Mouse (Mus musculus) liver, embryonic 12.5 days (tissue): ENCODE results near the gene Cdc123. TPM values are rescaled to one million over a fixed set of nuclear protein-coding genes. Genes with fewer than 3 reads are reported as not detected.
A peak's percentile ranks its signal among the peaks of the same experiment; 100 is the strongest.
"Not testable (repeated sequence)": the region's sequence is repeated elsewhere in the genome, so short reads cannot be mapped to it uniquely, and the experiment has no call there.

Experiments
- ATAC-seq: fragments of 200-750 bp; cut with Nextera tagmentation; 2 replicates; pipeline ENCODE4 v1.8.0; 2017; ENCODE audit warnings: moderate number of reproducible peaks, mild to moderate bottlenecking, moderate library complexity
- H3K27ac ChIP-seq: fragments of 300-500 bp; sonication (generic); 2 replicates; pipeline ENCODE4 v1.5.1; 2016; ENCODE audit warnings: mild to moderate bottlenecking
- H3K27me3 ChIP-seq: fragments of 300-500 bp; sonication (generic); replicated peaks from 2 replicates; pipeline ENCODE4 v1.6.1; 2016; ENCODE audit warnings: mild to moderate bottlenecking, moderate library complexity
- H3K36me3 ChIP-seq: fragments of 300-500 bp; sonication (generic); 2 replicates; pipeline ENCODE4 v1.6.1; 2016; ENCODE audit warnings: mild to moderate bottlenecking, moderate library complexity
- H3K4me1 ChIP-seq: fragments of 300-500 bp; sonication (generic); 2 replicates; pipeline ENCODE4 v1.6.1; 2016
- H3K4me2 ChIP-seq: fragments of 300-500 bp; sonication (generic); 2 replicates; pipeline ENCODE4 v1.6.1; 2016; ENCODE audit warnings: mild to moderate bottlenecking, moderate library complexity
- H3K4me3 ChIP-seq: fragments of 300-500 bp; sonication (generic); 2 replicates; pipeline ENCODE4 v1.5.1; 2016; ENCODE audit warnings: mild to moderate bottlenecking, moderate library complexity
- H3K9ac ChIP-seq: fragments of 300-500 bp; sonication (generic); 2 replicates; pipeline ENCODE4 v1.6.1; 2016; ENCODE audit warnings: mild to moderate bottlenecking, moderate library complexity
- H3K9me3 ChIP-seq: fragments of 300-500 bp; sonication (generic); replicated peaks from 2 replicates; pipeline ENCODE4 v1.6.1; 2016; ENCODE audit warnings: mild to moderate bottlenecking, moderate library complexity
- WGBS: fragments of 180-500 bp; shearing (Covaris S2); methylation state at CpG from one replicate; pipeline ENCODE4 v1.1.7; 2016; ENCODE audit not compliant: insufficient replicate concordance; 5-methylcytosine and 5-hydroxymethylcytosine counted together
- polyA plus RNA-seq: library from polyadenylated mRNA; unstranded; fragments of >200 nt; fragmentation: Nextera tagmentation; extraction: Ambion mirVana; gene quantifications from 2 replicates; pipeline ENCODE4 v1.2.1, GENCODE M21; 2016

Cdc123 gene
- polyA plus RNA-seq, 1 experiment from 2014 or later = 195 TPM

DNA sequence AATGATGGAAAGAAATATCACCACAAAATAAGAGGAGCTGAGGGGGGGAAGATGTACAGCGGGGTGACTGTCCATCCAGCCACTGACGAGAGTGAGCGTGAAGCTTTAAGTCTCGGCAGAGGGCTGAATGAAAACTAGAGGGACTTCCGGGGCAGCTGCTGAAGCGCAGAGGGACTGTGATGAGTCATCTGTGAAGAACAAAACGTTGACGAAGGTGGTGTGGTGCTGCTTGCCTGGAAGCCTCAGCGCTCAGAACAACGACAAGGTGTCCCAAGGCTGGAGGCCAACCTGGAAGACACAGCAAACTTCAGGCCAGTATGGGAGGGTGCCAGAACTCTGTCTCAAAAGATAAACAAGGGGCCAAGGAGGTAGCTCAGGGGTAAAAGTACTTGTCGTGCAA lies 4.1 kb downstream of the Cdc123 start:
- H3K27me3 ChIP-seq = no peaks in the 10 kb centered on the region
- H3K9ac ChIP-seq = no peak overlapping the region
- 90% methylated on average over 11 of the region's 11 CpGs for WGBS
- H3K4me2 ChIP-seq = no peak overlapping the region
- H3K9me3 ChIP-seq = 0 out of 2 replicates have a peak, but pooled peaks cover 8% of the 10 kb centered on the region
- no peak overlapping the region for H3K27ac ChIP-seq
- peaks cover 11% of the 10 kb centered on the region for H3K4me1 ChIP-seq
- ATAC-seq = no peak
- no peak overlapping the region for H3K4me3 ChIP-seq
- H3K36me3 ChIP-seq = peaks cover 63% of the 10 kb centered on the region

DNA sequence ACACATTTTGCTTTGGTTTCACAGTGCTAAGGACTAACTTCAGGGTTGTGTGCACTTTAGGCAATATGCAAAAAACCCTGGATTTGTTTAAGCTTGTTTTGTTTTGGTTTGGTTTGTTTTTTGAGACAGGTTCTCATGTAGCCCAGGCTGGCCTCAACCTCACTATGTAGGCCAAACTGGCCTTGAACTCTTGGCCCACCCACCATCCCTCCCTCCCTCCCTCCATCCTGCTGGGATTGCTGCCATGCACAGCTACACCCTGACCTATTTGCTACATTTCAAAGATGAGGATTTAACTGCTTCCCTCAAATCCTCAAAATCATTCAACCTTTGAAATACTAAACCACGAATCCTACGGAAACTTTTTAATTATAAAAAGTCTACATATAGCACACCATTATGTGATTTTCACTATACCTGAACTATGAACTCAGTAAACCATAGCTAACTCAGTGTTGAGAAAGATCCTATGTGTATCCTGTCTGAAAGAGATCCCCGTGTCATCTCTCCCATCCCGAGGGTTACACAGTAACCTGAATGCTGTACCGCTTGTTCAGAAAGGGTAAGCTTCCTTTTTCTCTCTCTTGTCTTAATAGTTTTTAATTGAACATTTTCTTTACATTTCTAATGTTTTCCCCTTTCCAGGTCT lies 19.6 kb downstream of the Cdc123 start:
- Histone ChIP-seq H3K9me3 (no peaks in the 10 kb centered on the region), H3K27ac (no peak overlapping the region), H3K4me2 (no peak overlapping the region), H3K4me1 (peaks cover 8% of the 10 kb centered on the region), H3K27me3 (no peaks in the 10 kb centered on the region), H3K9ac (no peak overlapping the region), H3K36me3 (peaks cover 74% of the 10 kb centered on the region), H3K4me3 (no peak overlapping the region)
- 0 out of 2 replicates have a peak, but pooled peaks have one; percentile 57 for ATAC-seq
- WGBS = 85% methylated on average over 5 of the region's 5 CpGs

DNA sequence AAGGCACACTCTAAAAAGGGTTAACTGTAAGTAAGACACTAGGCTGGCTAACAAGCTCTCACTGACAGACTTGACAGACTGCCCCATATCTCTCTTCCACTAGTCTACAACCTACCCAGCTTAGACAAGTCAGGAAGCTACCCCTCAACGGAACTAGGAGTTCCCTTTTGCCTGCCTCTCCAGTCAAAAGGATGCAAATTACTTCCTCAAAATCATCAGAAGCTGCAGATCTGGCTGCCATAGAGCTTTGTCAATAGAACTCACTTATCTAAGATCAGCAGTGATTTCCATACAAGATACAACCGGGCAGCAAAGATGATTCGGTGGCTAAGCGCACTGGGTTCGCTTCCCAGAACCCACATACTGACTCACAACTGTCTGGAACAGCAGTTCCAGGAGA lies 20.3 kb downstream of the Cdc123 start:
- Histone ChIP-seq H3K27ac (no peak overlapping the region), H3K4me1 (peaks cover 8% of the 10 kb centered on the region), H3K4me2 (no peak overlapping the region), H3K4me3 (no peak overlapping the region), H3K9me3 (no peaks in the 10 kb centered on the region), H3K9ac (no peak overlapping the region), H3K27me3 (no peaks in the 10 kb centered on the region), H3K36me3 (peaks cover 76% of the 10 kb centered on the region)
- 35% methylated on average over 5 of the region's 5 CpGs for WGBS
- ATAC-seq = no peak

GRCm38 (mm10) chr2:5824213-5824612 lies 20.8 kb downstream of the Cdc123 start:
- Histone ChIP-seq H3K27me3 (no peaks in the 10 kb centered on the region), H3K4me2 (no peak overlapping the region), H3K4me3 (no peak overlapping the region), H3K9ac (no peak overlapping the region), H3K9me3 (no peaks in the 10 kb centered on the region), H3K4me1 (peaks cover 8% of the 10 kb centered on the region), H3K36me3 (peaks cover 76% of the 10 kb centered on the region), H3K27ac (no peak overlapping the region)
- no peak for ATAC-seq
- WGBS = 24% methylated on average over 1 of the region's 1 CpGs

- Histone ChIP-seq H3K36me3 (peaks cover 82% of the 10 kb centered on the region), H3K4me3 (no peak overlapping the region), H3K27ac (no peak overlapping the region), H3K27me3 (no peaks in the 10 kb centered on the region), H3K9me3 (no peaks in the 10 kb centered on the region), H3K9ac (no peak overlapping the region), H3K4me2 (no peak overlapping the region), H3K4me1 (peaks cover 8% of the 10 kb centered on the region)
- WGBS = 88% methylated on average over 6 of the region's 6 CpGs
- ATAC-seq = no peak
These were observed 22.5 kb downstream of the Cdc123 start for GRCm38 (mm10) chr2:5822449-5822848.

DNA sequence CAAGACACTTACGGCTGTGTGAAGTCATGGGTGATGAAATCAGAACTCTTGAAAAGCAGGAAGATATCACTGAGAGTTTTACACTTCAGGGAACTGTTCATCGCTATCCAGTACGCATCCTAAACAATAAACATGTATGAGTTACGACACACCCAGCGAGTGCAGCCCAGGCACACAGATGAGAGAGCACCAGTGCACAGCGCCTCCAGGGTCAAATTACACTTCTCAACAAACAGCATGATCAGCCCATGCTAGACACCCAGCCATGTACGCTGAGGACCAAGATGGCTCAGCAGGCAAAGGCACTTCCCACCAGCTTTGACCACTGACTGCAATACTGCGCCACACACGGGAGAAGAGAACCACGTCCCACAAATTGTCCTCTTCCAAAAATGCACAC lies 23.7 kb downstream of the Cdc123 start:
- H3K4me1 ChIP-seq = peaks cover 8% of the 10 kb centered on the region
- H3K4me2 ChIP-seq = no peak overlapping the region
- no peak for ATAC-seq
- H3K36me3 ChIP-seq = peaks cover 82% of the 10 kb centered on the region
- no peak overlapping the region for H3K9ac ChIP-seq
- no peaks in the 10 kb centered on the region for H3K9me3 ChIP-seq
- no peaks in the 10 kb centered on the region for H3K27me3 ChIP-seq
- no peak overlapping the region for H3K27ac ChIP-seq
- WGBS = 87% methylated on average over 10 of the region's 10 CpGs
- no peak overlapping the region for H3K4me3 ChIP-seq

- peaks cover 70% of the 10 kb centered on the region for H3K36me3 ChIP-seq
- no peak for ATAC-seq
- H3K27me3 ChIP-seq = no peaks in the 10 kb centered on the region
These were observed 33.7 kb downstream of the Cdc123 start for GRCm38 (mm10) chr2:5811235-5811782.

DNA sequence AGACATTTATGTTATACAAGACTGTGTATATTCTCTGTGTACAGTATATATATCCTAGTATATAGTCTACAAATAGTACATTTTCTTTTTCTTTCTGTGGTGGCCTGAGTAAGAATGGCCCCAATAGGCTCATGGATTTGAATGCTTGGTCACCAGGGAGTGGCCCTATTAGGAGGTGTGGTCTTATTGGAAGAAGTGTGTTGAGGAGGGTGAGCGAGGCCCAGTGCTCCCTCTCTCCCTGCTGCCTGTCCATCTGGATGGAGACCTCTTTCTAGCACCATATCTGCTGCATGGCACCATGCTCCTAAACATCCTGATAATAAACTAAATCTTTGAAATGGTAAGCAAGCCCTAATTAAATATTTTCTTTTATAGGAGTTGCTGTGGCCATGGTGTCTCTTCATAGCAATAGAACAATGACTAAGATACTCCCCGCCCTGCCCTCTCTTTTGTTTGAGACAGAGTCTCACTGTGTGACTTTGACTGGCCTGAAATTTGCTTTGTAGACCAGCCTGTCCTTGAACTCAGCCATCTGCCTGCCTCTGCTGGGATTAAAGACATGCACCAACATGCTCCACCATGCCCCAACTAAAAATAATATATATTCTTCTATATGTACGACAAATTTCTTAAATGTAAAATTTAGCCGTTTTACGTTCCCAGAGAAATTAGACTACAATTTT lies 34.8 kb downstream of the Cdc123 start:
- no peak overlapping the region for H3K4me3 ChIP-seq
- H3K9me3 ChIP-seq = no peaks in the 10 kb centered on the region
- 82% methylated on average over 5 of the region's 5 CpGs for WGBS
- no peak overlapping the region for H3K4me2 ChIP-seq
- H3K4me1 ChIP-seq = no peaks in the 10 kb centered on the region
- peaks cover 73% of the 10 kb centered on the region for H3K36me3 ChIP-seq
- ATAC-seq = no peak
- no peaks in the 10 kb centered on the region for H3K27me3 ChIP-seq
- no peak overlapping the region for H3K27ac ChIP-seq
- no peak overlapping the region for H3K9ac ChIP-seq

More at GRCm38 (mm10) chr2:5811235-5811782, 33.7 kb downstream of the Cdc123 start:
- H3K4me3 ChIP-seq = no peak overlapping the region
- WGBS = 77% methylated on average over 5 of the region's 5 CpGs
- H3K4me2 ChIP-seq = no peak overlapping the region
- no peak overlapping the region for H3K27ac ChIP-seq
- no peaks in the 10 kb centered on the region for H3K4me1 ChIP-seq
- H3K9ac ChIP-seq = no peak overlapping the region
- no peaks in the 10 kb centered on the region for H3K9me3 ChIP-seq

GRCm38 (mm10) chr2:5806201-5806600 lies 38.8 kb downstream of the Cdc123 start:
- not testable (repeated sequence) for H3K9ac ChIP-seq, ATAC-seq, H3K27me3 ChIP-seq, H3K4me3 ChIP-seq, H3K9me3 ChIP-seq, H3K4me2 ChIP-seq, H3K27ac ChIP-seq
- 77% methylated on average over 3 of the region's 3 CpGs for WGBS
- H3K4me1 ChIP-seq = peaks cover 17% of the 10 kb centered on the region
- H3K36me3 ChIP-seq = peaks cover 78% of the 10 kb centered on the region

DNA sequence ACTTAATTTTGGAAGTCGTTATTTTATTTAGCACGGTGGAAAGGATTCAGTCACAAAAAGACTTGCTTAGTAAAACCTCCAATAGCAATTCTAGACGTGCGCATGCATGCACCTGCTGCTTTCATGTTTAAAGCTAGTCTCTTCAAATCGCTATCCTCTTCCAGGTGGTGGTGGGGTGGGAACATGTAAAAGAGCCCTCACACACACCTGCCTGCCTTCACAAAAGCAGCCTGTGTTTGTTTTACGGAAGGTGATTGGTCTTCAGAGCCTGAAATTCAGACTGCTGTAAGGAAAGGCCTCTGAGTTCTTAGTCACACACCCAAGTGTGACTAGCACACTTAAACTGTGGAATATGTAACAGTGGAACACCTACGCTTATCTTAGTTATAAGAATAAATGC lies 39.7 kb downstream of the Cdc123 start:
- no peak overlapping the region for H3K27ac ChIP-seq
- no peak overlapping the region for H3K4me2 ChIP-seq
- peaks cover 77% of the 10 kb centered on the region for H3K36me3 ChIP-seq
- 88% methylated on average over 7 of the region's 7 CpGs for WGBS
- ATAC-seq = no peak
- no peak overlapping the region for H3K4me3 ChIP-seq
- no peak overlapping the region for H3K9ac ChIP-seq
- no peaks in the 10 kb centered on the region for H3K27me3 ChIP-seq
- peaks cover 21% of the 10 kb centered on the region for H3K4me1 ChIP-seq
- H3K9me3 ChIP-seq = no peaks in the 10 kb centered on the region

- Histone ChIP-seq H3K4me3 (no peak overlapping the region), H3K27ac (no peak overlapping the region), H3K9me3 (no peaks in the 10 kb centered on the region), H3K36me3 (peaks cover 76% of the 10 kb centered on the region), H3K4me1 (peaks cover 21% of the 10 kb centered on the region), H3K27me3 (no peaks in the 10 kb centered on the region), H3K9ac (no peak overlapping the region), H3K4me2 (no peak overlapping the region)
- ATAC-seq = no peak
- 32% methylated on average over 6 of the region's 6 CpGs for WGBS
These were observed 40.4 kb downstream of the Cdc123 start for GRCm38 (mm10) chr2:5804440-5805045.

DNA sequence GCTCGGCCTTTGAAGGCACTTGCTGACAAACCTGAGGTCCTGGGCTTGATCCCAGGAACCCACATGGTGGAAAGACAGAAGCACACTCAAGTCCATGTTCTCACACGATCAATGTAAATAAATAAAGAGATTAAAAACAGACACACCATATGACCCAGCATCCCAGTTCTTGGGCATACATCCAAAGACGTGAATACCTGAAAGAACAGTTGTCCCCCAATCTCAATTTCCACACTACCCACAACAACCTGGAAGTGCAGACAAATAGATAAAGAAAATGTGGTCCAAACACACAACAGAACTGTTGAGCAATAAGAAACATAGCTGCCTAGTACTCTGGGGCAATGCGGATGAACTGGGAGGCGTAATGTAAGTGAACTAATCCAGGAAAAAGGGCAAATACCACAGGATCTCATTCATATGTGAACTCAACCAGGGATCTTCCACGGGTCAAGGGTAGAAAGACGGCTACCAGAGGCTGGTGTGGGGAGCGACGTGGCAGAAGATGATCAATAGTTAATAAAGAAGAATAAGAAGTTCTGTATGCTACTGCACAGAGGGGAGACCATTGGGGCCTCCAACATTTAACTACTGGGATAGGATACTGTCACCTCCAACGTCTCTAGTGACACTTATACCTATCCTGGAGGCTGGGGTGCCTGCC lies 42.9 kb downstream of the Cdc123 start:
- H3K27me3 ChIP-seq = no peaks in the 10 kb centered on the region
- peaks cover 82% of the 10 kb centered on the region for H3K36me3 ChIP-seq
- WGBS = 66% methylated on average over 10 of the region's 10 CpGs
- H3K9ac ChIP-seq = no peak overlapping the region
- no peak for ATAC-seq
- peak overlapping the region; percentile 72 for H3K27ac ChIP-seq
- peaks cover 21% of the 10 kb centered on the region for H3K4me1 ChIP-seq
- no peaks in the 10 kb centered on the region for H3K9me3 ChIP-seq
- peak overlapping the region; percentile 31 for H3K4me2 ChIP-seq
- H3K4me3 ChIP-seq = no peak overlapping the region
